In the genomic region with DNA sequence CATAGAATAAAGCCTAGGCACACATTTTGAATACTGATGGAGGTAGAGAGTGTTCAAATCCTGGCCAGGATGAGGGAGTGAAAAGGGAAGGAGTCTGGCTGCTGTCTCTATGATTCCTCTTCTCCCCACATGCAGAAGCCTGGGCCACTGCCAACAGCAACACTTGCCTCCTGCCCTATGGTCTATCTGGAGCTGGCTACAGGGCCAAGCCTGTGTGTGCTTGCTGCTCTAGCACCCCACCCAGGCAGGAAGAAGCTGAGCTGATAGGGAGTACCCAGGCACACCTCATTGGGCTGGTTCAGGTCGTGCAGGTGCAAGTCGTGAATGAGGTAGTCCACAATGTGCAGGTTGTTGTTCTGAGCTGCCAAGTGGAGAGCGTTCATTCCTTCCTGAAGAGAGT, we compare ENCODE assay signal across 17 mouse cellular contexts. TPM values are rescaled to one million over a fixed set of nuclear protein-coding genes. Genes with fewer than 3 reads are reported as not detected.
A peak's percentile ranks its signal among the peaks of the same experiment; 100 is the strongest.
DNase-seq lines count a peak whose midpoint lies in the region; ATAC-seq lines count a peak whose summit lies in the region.
"Had no signal": no experiment of that assay in that cellular context is flagged by ENCODE, and none has a peak within 500 bp of the region (broad histone marks: within the 10 kb centered on the region; RNA-seq: fewer than 3 reads in every experiment).

No protein-coding gene starts in this region.

- H3K4me2 ChIP-seq in stomach, embryonic 15.5 days = no peak overlapping the region
- H3K4me2 ChIP-seq: limb, embryonic 12.5 days had no signal

- H3K9me3 ChIP-seq in stomach, embryonic 15.5 days = no peaks in the 10 kb centered on the region
- H3K9me3 ChIP-seq: limb, embryonic 12.5 days had no signal

- no peak overlapping the region for H3K9ac ChIP-seq in stomach, embryonic 15.5 days
- H3K9ac ChIP-seq: limb, embryonic 12.5 days had no signal

- intact Hi-C loops in heart, postnatal 10 days (cut with DNase I) = no loop called here

- no peak overlapping the region for H3K27ac ChIP-seq in stomach, embryonic 15.5 days
- H3K27ac ChIP-seq: hindbrain, postnatal 0 days; limb, embryonic 12.5 days; macrophage had no signal

- no peaks in the 10 kb centered on the region for H3K27me3 ChIP-seq in stomach, embryonic 15.5 days (replicated peaks)
- H3K27me3 ChIP-seq: limb, embryonic 12.5 days had no signal

- 67% methylated on average over 3 of the region's 3 CpGs for WGBS in stomach, embryonic 15.5 days

- no peaks in the 10 kb centered on the region for H3K36me3 ChIP-seq in stomach, embryonic 15.5 days
- H3K36me3 ChIP-seq: limb, embryonic 12.5 days had no signal

- H3K4me3 ChIP-seq in stomach, embryonic 15.5 days (replicated peaks) = no peak overlapping the region
- H3K4me3 ChIP-seq: limb, embryonic 12.5 days had no signal

- H3K4me1 ChIP-seq in stomach, embryonic 15.5 days = peaks cover 3% of the 10 kb centered on the region; the same call in 1 of the 2 replicates
- H3K4me1 ChIP-seq: limb, embryonic 12.5 days had no signal

- peak; percentile 54 for ATAC-seq in stomach, embryonic 15.5 days (ENCODE audit: insufficient read depth, low FRiP score, low read depth)
- ATAC-seq: hindbrain, postnatal 0 days had no signal

- DNase-seq in heart, adult 11 months = peak; percentile 93
- no peak for DNase-seq in heart, adult 9 months (ENCODE audit: low spot score in 2 of 2)
- peak; percentile 36 for DNase-seq in ovary, postnatal 36 days (ENCODE audit: low spot score)
- no peak for DNase-seq in ovary, postnatal 10 days (ENCODE audit: low spot score)
- DNase-seq in heart, postnatal 10 days = peak; percentile 37 to 39
- no peak for DNase-seq in layer of hippocampus, postnatal 36 days
- DNase-seq in liver = no peak
- DNase-seq: adrenal gland, adult 2 months; embryo, embryonic 11 days had no signal

RNA-seq across cellular contexts. Expression of a gene that starts 16.7 kb away (rescaled TPM):
- total RNA-seq in heart, postnatal 10 days (2021) = under 1 TPM; 0.41 to 0.97 TPM
- 0.50 and 0.59 TPM in 2 replicates for polyA plus RNA-seq in stomach, embryonic 15.5 days (2015; fragmentation: Nextera tagmentation; extraction: Ambion mirVana)
- under 1 TPM in 1 of 2 experiments, not detected in 1; 0.32 TPM for total RNA-seq in layer of hippocampus, postnatal 36 days (2021)
- total RNA-seq: granulocyte monocyte progenitor cell, adult 5-6 weeks; hindbrain, postnatal 0 days had no signal
- polyA plus RNA-seq: macrophage; midbrain, postnatal 0 days; neural tube, embryonic 14.5 days had no signal

RNA-seq across cellular contexts. Expression of a gene that starts 36.2 kb away (rescaled TPM):
- total RNA-seq in heart, postnatal 10 days (2021) = not detected
- polyA plus RNA-seq in stomach, embryonic 15.5 days (2015; fragmentation: Nextera tagmentation; extraction: Ambion mirVana) = not detected in 2 replicates
- not detected for total RNA-seq in layer of hippocampus, postnatal 36 days (2021)
- total RNA-seq: adrenal gland, adult 2 months; granulocyte monocyte progenitor cell, adult 5-6 weeks; hindbrain, postnatal 0 days; layer of hippocampus, adult 18-20 months; midbrain, postnatal 0 days had no signal
- polyA plus RNA-seq: adrenal gland, adult 2 months; hindbrain, postnatal 0 days; limb, embryonic 12.5 days; macrophage; midbrain, postnatal 0 days; neural tube, embryonic 14.5 days had no signal

Comparison
In these comparisons a context has a peak if more than half of its experiments do, and no peak if none do; other contexts are left out.
1. DNase-seq: peak in heart, adult 11 months (single experiment), ovary, postnatal 36 days (single experiment) and heart, postnatal 10 days (2 of 2); none in heart, adult 9 months (0 of 2), ovary, postnatal 10 days (single experiment), layer of hippocampus, postnatal 36 days (0 of 2) and liver (single experiment).